Mouse (Mus musculus): Measurements from ENCODE around the gene Phc2. TPM values are rescaled to one million over a fixed set of nuclear protein-coding genes. Genes with fewer than 3 reads are reported as not detected.
A peak's percentile ranks its signal among the peaks of the same experiment; 100 is the strongest.
"Not testable (repeated sequence)": the region's sequence is repeated elsewhere in the genome, so short reads cannot be mapped to it uniquely, and the experiment has no call there.

The Phc2 gene
- polyA plus RNA-seq, 1 experiment from 2014 or later, result 61.5 TPM

GRCm38 (mm10) chr4:128646762-128647161 is 7.7 kb upstream of the Phc2 start:
- H3K27ac ChIP-seq (replicated peaks), result no peak overlapping the region

GRCm38 (mm10) chr4:128648567-128649255 is 5.8 kb upstream of the Phc2 start:
- no peak for ATAC-seq (ENCODE audit: insufficient number of reproducible peaks, low FRiP score, low TSS enrichment, low read depth)
- 49% methylated on average over 8 of the region's 8 CpGs for WGBS
- H3K4me1 ChIP-seq, result peaks cover 13% of the 10 kb centered on the region; the same call in 1 of the 2 replicates
- no peaks in the 10 kb centered on the region for H3K27me3 ChIP-seq
- H3K9ac ChIP-seq, result no peak overlapping the region
- H3K4me2 ChIP-seq (replicated peaks), result no peak overlapping the region
- H3K4me3 ChIP-seq (replicated peaks), result no peak overlapping the region
- H3K27ac ChIP-seq (replicated peaks), result no peak overlapping the region
- no peaks in the 10 kb centered on the region for H3K9me3 ChIP-seq (replicated peaks)
- no peaks in the 10 kb centered on the region for H3K36me3 ChIP-seq

More at GRCm38 (mm10) chr4:128646762-128647161, 7.7 kb upstream of the Phc2 start:
- Histone ChIP-seq H3K27me3 (no peaks in the 10 kb centered on the region), H3K9ac (no peak overlapping the region), H3K36me3 (no peaks in the 10 kb centered on the region), H3K4me1 (peaks cover 10% of the 10 kb centered on the region; the same call in 1 of the 2 replicates), H3K9me3 (replicated peaks) (no peaks in the 10 kb centered on the region), H3K4me2 (replicated peaks) (no peak overlapping the region), H3K4me3 (replicated peaks) (no peak overlapping the region)
- WGBS, result 22% methylated on average over 7 of the region's 7 CpGs
- no peak for ATAC-seq (ENCODE audit: insufficient number of reproducible peaks, low FRiP score, low TSS enrichment, low read depth)

- no peaks in the 10 kb centered on the region for H3K27me3 ChIP-seq
- WGBS, result 52% methylated on average over 3 of the region's 3 CpGs
- H3K36me3 ChIP-seq, result no peaks in the 10 kb centered on the region
- no peak overlapping the region for H3K4me3 ChIP-seq (replicated peaks)
- no peak overlapping the region for H3K27ac ChIP-seq (replicated peaks)
- H3K4me2 ChIP-seq (replicated peaks), result no peak overlapping the region
- H3K9me3 ChIP-seq (replicated peaks), result no peaks in the 10 kb centered on the region
- ATAC-seq (ENCODE audit: insufficient number of reproducible peaks, low FRiP score, low TSS enrichment, low read depth), result no peak
- peaks cover 32% of the 10 kb centered on the region; the same call in 1 of the 2 replicates for H3K4me1 ChIP-seq
- no peak overlapping the region for H3K9ac ChIP-seq
Observed at GRCm38 (mm10) chr4:128651530-128651929, 3.0 kb upstream of the Phc2 start.

GRCm38 (mm10) chr4:128652584-128653298 is 1.8 kb upstream of the Phc2 start:
- no peak for ATAC-seq (ENCODE audit: insufficient number of reproducible peaks, low FRiP score, low TSS enrichment, low read depth)
- no peak overlapping the region for H3K9ac ChIP-seq
- no peaks in the 10 kb centered on the region for H3K36me3 ChIP-seq
- no peak overlapping the region for H3K4me2 ChIP-seq (replicated peaks)
- H3K9me3 ChIP-seq (replicated peaks), result no peaks in the 10 kb centered on the region
- no peaks in the 10 kb centered on the region for H3K27me3 ChIP-seq
- H3K4me3 ChIP-seq (replicated peaks), result no peak overlapping the region
- H3K4me1 ChIP-seq, result peaks cover 28% of the 10 kb centered on the region; the same call in 1 of the 2 replicates
- 40% methylated on average over 5 of the region's 5 CpGs for WGBS
- no peak overlapping the region for H3K27ac ChIP-seq (replicated peaks)

GRCm38 (mm10) chr4:128655446-128655845 is 944 bp downstream of the Phc2 start:
- H3K27me3 ChIP-seq, result no peaks in the 10 kb centered on the region
- no peaks in the 10 kb centered on the region for H3K9me3 ChIP-seq (replicated peaks)
- H3K4me2 ChIP-seq (replicated peaks), result peak overlapping the region; percentile 97
- H3K4me1 ChIP-seq, result peaks cover 24% of the 10 kb centered on the region; the same call in 1 of the 2 replicates
- peak overlapping the region; percentile 74; the same call in 1 of the 2 replicates for H3K27ac ChIP-seq (replicated peaks)
- no peak for ATAC-seq (ENCODE audit: insufficient number of reproducible peaks, low FRiP score, low TSS enrichment, low read depth)
- peak overlapping the region; percentile 65; the same call in 1 of the 2 replicates for H3K9ac ChIP-seq
- H3K4me3 ChIP-seq (replicated peaks), result peak overlapping the region; percentile 76
- 6% methylated on average over 12 of the region's 12 CpGs for WGBS
- H3K36me3 ChIP-seq, result no peaks in the 10 kb centered on the region

GRCm38 (mm10) chr4:128660196-128660595 is 5.7 kb downstream of the Phc2 start:
- Histone ChIP-seq H3K27ac (replicated peaks) (no peak overlapping the region), H3K9ac (no peak overlapping the region), H3K4me2 (replicated peaks) (no peak overlapping the region), H3K9me3 (replicated peaks) (no peaks in the 10 kb centered on the region), H3K4me3 (replicated peaks) (no peak overlapping the region), H3K27me3 (no peaks in the 10 kb centered on the region), H3K36me3 (no peaks in the 10 kb centered on the region), H3K4me1 (peaks cover 18% of the 10 kb centered on the region)
- 84% methylated on average over 8 of the region's 8 CpGs for WGBS
- ATAC-seq (ENCODE audit: insufficient number of reproducible peaks, low FRiP score, low TSS enrichment, low read depth), result no peak

GRCm38 (mm10) chr4:128661063-128661462 is 6.6 kb downstream of the Phc2 start:
- Histone ChIP-seq H3K4me2 (replicated peaks) (no peak overlapping the region), H3K4me1 (peaks cover 10% of the 10 kb centered on the region), H3K9ac (no peak overlapping the region), H3K27ac (replicated peaks) (no peak overlapping the region), H3K9me3 (replicated peaks) (no peaks in the 10 kb centered on the region), H3K4me3 (replicated peaks) (no peak overlapping the region), H3K27me3 (no peaks in the 10 kb centered on the region), H3K36me3 (no peaks in the 10 kb centered on the region)
- 81% methylated on average over 8 of the region's 8 CpGs for WGBS
- no peak for ATAC-seq (ENCODE audit: insufficient number of reproducible peaks, low FRiP score, low TSS enrichment, low read depth)

GRCm38 (mm10) chr4:128664002-128664401 is 9.5 kb downstream of the Phc2 start:
- no peak overlapping the region for H3K27ac ChIP-seq (replicated peaks)
- no peak for ATAC-seq (ENCODE audit: insufficient number of reproducible peaks, low FRiP score, low TSS enrichment, low read depth)
- no peak overlapping the region for H3K4me3 ChIP-seq (replicated peaks)
- no peaks in the 10 kb centered on the region for H3K9me3 ChIP-seq (replicated peaks)
- 69% methylated on average over 3 of the region's 3 CpGs for WGBS
- H3K4me1 ChIP-seq, result peaks cover 12% of the 10 kb centered on the region
- H3K27me3 ChIP-seq, result no peaks in the 10 kb centered on the region
- no peak overlapping the region for H3K4me2 ChIP-seq (replicated peaks)
- H3K9ac ChIP-seq, result no peak overlapping the region
- no peaks in the 10 kb centered on the region for H3K36me3 ChIP-seq

- H3K4me1 ChIP-seq, result peaks cover 19% of the 10 kb centered on the region
- H3K27ac ChIP-seq (replicated peaks); ATAC-seq (ENCODE audit: insufficient number of reproducible peaks, low FRiP score, low TSS enrichment, low read depth); H3K27me3 ChIP-seq; H3K9me3 ChIP-seq (replicated peaks); H3K36me3 ChIP-seq; H3K9ac ChIP-seq; H3K4me3 ChIP-seq (replicated peaks); H3K4me2 ChIP-seq (replicated peaks): not testable (repeated sequence)
- 65% methylated on average over 7 of the region's 7 CpGs for WGBS
Observed at GRCm38 (mm10) chr4:128666362-128666761, 11.9 kb downstream of the Phc2 start.

GRCm38 (mm10) chr4:128667195-128667594 is 12.7 kb downstream of the Phc2 start:
- H3K4me2 ChIP-seq (replicated peaks); H3K36me3 ChIP-seq; H3K9ac ChIP-seq; H3K9me3 ChIP-seq (replicated peaks); H3K27me3 ChIP-seq; H3K4me3 ChIP-seq (replicated peaks); H3K27ac ChIP-seq (replicated peaks); ATAC-seq (ENCODE audit: insufficient number of reproducible peaks, low FRiP score, low TSS enrichment, low read depth): not testable (repeated sequence)
- WGBS, result 56% methylated on average over 4 of the region's 4 CpGs
- H3K4me1 ChIP-seq, result peaks cover 13% of the 10 kb centered on the region

- WGBS, result 85% methylated on average over 6 of the region's 6 CpGs
- no peak overlapping the region for H3K9ac ChIP-seq
- H3K36me3 ChIP-seq, result no peaks in the 10 kb centered on the region
- no peak overlapping the region for H3K27ac ChIP-seq (replicated peaks)
- H3K4me2 ChIP-seq (replicated peaks), result no peak overlapping the region
- no peaks in the 10 kb centered on the region for H3K9me3 ChIP-seq (replicated peaks)
- no peak overlapping the region for H3K4me3 ChIP-seq (replicated peaks)
- H3K4me1 ChIP-seq, result peaks cover 13% of the 10 kb centered on the region
- no peaks in the 10 kb centered on the region for H3K27me3 ChIP-seq
- no peak for ATAC-seq (ENCODE audit: insufficient number of reproducible peaks, low FRiP score, low TSS enrichment, low read depth)
Observed at GRCm38 (mm10) chr4:128669229-128669628, 14.7 kb downstream of the Phc2 start.
